Mouse (Mus musculus) C3H10T1/2 (cell line): Measurements from ENCODE around the gene Olfr1313. TPM values are rescaled to one million over a fixed set of nuclear protein-coding genes. Genes with fewer than 3 reads are reported as not detected.

Source experiments
- polyA plus RNA-seq, 2 experiments: library from polyadenylated mRNA; unstranded; fragments of >200 nt; fragmentation: generic; extraction: Trizol; gene quantifications; one replicate each; pipeline ENCODE4 v1.2.1; 2012; ENCODE audit warnings: missing spikeins in 2 of 2

The Olfr1313 gene
- not detected for polyA plus RNA-seq

DNA sequence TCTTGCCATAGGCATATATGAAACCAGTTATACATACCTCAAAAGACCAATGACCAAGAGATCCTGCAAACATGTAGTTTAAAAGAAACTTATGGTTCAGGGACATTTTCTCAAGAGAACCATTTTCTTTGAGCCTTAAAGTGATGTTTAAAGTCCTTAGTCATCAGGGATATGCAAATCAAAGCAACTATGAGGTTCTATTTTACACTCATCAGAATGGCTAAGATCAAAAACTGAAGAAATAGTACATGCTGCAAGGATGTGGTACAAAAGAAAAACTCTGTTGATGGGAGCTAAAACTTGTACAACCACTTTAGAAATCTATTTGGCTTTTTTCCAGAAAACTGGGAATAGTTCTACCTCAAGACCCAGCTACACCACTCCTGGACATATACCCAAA lies at the start of gene Olfr1313:
Gene Olfr1313 (minus strand): TSS at position 101 of the 400 bp plus-strand sequence.

DNA sequence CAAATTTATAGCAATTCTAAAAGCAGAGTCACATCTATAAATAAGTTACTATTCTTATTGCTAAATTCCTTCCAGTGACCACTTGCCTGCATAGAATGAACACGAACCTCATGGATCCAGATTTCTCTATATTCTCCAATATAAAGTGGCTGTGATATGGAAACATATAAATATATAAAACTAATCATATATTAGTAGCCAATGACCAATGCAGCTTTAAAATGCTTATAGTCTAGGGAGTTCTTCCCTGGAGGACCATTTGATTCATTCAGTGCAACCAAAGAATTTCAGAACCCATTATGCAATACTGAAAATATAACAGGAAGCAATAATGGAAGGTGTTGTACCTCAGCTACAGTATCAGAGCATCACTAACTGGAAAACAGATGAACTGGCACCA lies 37.7 kb upstream of the Olfr1313 start, which contains the start of gene Olfr1315-ps1:
Gene Olfr1315-ps1 (minus strand): TSS at position 101 of the 400 bp plus-strand sequence.

DNA sequence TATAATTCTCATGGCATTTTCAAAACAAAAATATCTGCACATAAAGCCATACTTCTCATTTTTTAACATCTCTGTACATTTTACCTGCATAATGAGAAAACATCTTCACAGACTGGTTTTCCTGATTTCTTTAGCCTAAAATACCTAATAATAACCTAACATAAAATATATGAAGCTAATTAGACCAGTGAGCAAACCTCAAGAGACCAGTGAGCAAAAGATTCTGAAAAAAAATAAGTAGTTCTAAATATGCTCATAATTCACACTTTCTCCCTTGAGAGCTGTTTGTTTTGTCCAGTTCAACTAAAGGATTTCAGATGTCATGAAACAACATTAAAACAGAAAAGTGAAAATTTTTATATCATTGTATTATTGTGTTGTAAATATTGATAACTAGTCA lies 19.0 kb upstream of the Olfr1313 start, which contains the start of gene Olfr1314:
Gene Olfr1314 (minus strand): TSS at position 101 of the 400 bp plus-strand sequence.

DNA sequence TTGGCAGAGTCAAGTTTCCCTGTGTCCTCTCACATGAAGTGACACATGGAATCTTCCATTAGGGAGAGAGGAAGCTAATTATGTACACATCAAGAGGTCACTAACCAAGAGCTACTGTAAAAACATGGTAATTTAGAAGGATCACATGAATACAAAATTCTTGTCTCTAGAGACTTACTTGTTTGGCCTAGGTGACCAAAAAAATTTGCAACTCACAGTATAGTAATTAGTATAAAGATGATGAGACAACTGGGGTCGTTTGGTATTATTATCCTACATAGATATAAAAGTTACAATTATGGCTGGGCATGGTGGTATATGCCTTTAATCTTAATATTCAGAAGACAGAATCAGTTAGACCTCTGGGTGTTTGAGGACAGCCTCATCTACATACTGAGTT lies 27.5 kb downstream of the Olfr1313 start, which contains the start of gene Olfr1312:
Gene Olfr1312 (minus strand): TSS at position 101 of the 400 bp plus-strand sequence.

DNA sequence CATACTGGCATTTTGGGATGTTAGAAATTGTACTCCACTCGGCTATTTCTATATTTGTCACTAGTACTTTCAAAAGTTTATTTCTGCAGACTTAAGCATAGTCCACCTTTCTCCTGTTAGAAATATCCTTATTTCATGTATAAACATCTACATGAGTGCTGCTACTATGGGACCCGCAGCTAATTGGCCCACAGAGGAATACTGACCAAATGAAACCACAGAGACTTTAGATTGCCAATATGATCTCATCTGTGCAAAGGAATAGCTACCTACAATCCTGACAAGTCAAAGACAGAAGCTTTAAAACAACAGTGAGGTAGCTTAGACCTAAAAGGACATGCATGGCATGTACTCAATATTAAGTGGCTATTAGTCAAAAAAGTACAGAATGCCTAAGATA lies 53.3 kb downstream of the Olfr1313 start, which contains the start of gene Olfr1311:
Gene Olfr1311 (minus strand): TSS at position 101 of the 400 bp plus-strand sequence.

Other genes starting within 250 kb of the Olfr1313 start
- not detected for gene Olfr1305, start 200.7 kb downstream of the Olfr1313 start, polyA plus RNA-seq
- not detected for gene Olfr1306, start 161.6 kb downstream of the Olfr1313 start, polyA plus RNA-seq
- not detected for gene Olfr1307, start 128.4 kb downstream of the Olfr1313 start, polyA plus RNA-seq
- gene Olfr1308, start 112.9 kb downstream of the Olfr1313 start, polyA plus RNA-seq, result not detected
- not detected for gene Olfr1309, start 87.6 kb downstream of the Olfr1313 start, polyA plus RNA-seq
- not detected for gene Olfr1310, start 65.1 kb downstream of the Olfr1313 start, polyA plus RNA-seq
- gene Olfr1311, start 53.4 kb downstream of the Olfr1313 start, polyA plus RNA-seq, result not detected
- gene Olfr1312, start 27.6 kb downstream of the Olfr1313 start, polyA plus RNA-seq, result not detected
- under 1 TPM; 0.02 to 0.08 TPM for gene Olfr1314, start 18.9 kb upstream of the Olfr1313 start, polyA plus RNA-seq
- under 1 TPM in 1 of 2 experiments, not detected in 1; 0.04 TPM for gene Olfr1315-ps1, start 37.6 kb upstream of the Olfr1313 start, polyA plus RNA-seq
- gene Olfr1316, start 57.1 kb upstream of the Olfr1313 start, polyA plus RNA-seq, result under 1 TPM; 0.02 to 0.08 TPM
- gene Olfr1317, start 62.5 kb upstream of the Olfr1313 start, polyA plus RNA-seq, result under 1 TPM in 1 of 2 experiments, not detected in 1; 0.18 TPM
- under 1 TPM in 1 of 2 experiments, not detected in 1; 0.18 TPM for gene Olfr1318, start 76.4 kb upstream of the Olfr1313 start, polyA plus RNA-seq
- 10 to 100 TPM in 1 of 2 experiments, 1 to 10 TPM in 1; 9.9 to 19.1 TPM for gene Lpcat4, start 161.6 kb upstream of the Olfr1313 start, polyA plus RNA-seq
- gene Nutm1, start 181.4 kb upstream of the Olfr1313 start, polyA plus RNA-seq, result not detected
- 100 to 1,000 TPM; 102 to 154 TPM for gene Nop10, start 184.1 kb upstream of the Olfr1313 start, polyA plus RNA-seq
- 1 to 10 TPM in 1 of 2 experiments, under 1 TPM in 1; 0.42 to 5.9 TPM for gene Slc12a6, start 188.0 kb upstream of the Olfr1313 start, polyA plus RNA-seq
- gene Gm21985, start 188.5 kb upstream of the Olfr1313 start, polyA plus RNA-seq, result not detected